Mouse (Mus musculus): Measurements from ENCODE around the gene Zfand2b. TPM values are rescaled to one million over a fixed set of nuclear protein-coding genes. Genes with fewer than 3 reads are reported as not detected.

The Zfand2b gene
- polyA plus RNA-seq, 1 experiment from 2014 or later: 43.2 TPM

DNA sequence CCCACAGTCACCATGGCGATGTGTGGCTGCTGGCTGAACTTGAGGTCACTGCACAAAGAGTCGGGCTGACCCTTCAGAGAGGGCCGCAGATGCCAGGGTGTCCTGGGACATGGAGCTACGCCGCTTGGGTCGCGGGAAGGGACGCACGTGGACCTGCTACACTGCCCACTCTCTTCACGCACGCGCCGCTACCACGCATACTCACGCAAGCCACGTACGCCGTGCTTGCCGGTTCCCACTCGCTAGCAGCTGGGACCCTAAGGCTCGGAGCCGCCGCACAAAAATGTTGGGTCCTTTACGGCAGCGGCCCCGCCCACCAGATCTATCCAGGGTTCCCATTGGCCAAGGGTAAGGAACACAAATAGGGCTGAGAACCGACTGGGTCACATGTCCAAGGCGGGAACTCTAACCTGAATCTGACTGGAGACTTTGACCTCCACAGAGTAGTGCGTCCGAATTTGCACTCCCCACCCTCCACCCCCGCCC, 11.7 kb downstream of the Zfand2b start, which contains the start of gene Abcb6:
TSS of gene Abcb6 (minus strand) at position 288 of the 486 bp plus-strand sequence.
- Histone ChIP-seq H3K27ac (peak within 1 kb of the TSS; percentile 81), H3K9ac (peak within 1 kb of the TSS; percentile 84), H3K4me2 (peak within 1 kb of the TSS; percentile 100), H3K9me3 (no peaks in the 10 kb centered on the region), H3K27me3 (no peaks in the 10 kb centered on the region), H3K4me1 (replicated peaks) (peaks cover 30% of the 10 kb centered on the region), H3K4me3 (peak within 1 kb of the TSS; percentile 59), H3K36me3 (peaks cover 69% of the 10 kb centered on the region)
- WGBS: under 1% methylated on average over 31 of the region's 31 CpGs
- ATAC-seq (ENCODE audit: low FRiP score): peak; percentile 91

DNA sequence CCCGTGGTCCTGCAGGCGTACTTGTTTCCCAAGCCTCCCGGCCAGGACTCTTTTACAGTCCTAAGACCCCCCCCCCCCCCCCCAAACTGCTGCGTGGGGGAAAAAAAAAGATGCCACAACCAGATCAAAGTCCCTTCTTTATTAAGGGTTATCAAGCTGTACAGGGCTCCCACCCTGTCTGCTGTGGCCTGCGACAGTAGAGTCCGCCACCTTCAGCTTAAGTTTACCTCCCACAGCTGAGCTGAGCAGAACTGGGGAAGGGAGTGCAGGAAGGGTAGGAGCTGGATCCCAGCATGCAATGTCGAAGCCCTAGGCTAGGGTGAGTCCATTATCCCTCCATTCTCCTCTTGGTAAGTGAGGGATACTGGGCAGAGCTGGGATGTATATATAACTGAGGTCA, 12.3 kb downstream of the Zfand2b start:
- peaks cover 30% of the 10 kb centered on the region for H3K4me1 ChIP-seq (replicated peaks)
- peaks cover 69% of the 10 kb centered on the region for H3K36me3 ChIP-seq
- H3K27me3 ChIP-seq: no peaks in the 10 kb centered on the region
- no peak for ATAC-seq (ENCODE audit: low FRiP score)
- WGBS: 49% methylated on average over 6 of the region's 7 CpGs
- peak overlapping the region; percentile 100 for H3K4me2 ChIP-seq
- H3K9me3 ChIP-seq: no peaks in the 10 kb centered on the region
- H3K9ac ChIP-seq: no peak overlapping the region
- no peak overlapping the region for H3K27ac ChIP-seq
- peak overlapping the region; percentile 59 for H3K4me3 ChIP-seq

DNA sequence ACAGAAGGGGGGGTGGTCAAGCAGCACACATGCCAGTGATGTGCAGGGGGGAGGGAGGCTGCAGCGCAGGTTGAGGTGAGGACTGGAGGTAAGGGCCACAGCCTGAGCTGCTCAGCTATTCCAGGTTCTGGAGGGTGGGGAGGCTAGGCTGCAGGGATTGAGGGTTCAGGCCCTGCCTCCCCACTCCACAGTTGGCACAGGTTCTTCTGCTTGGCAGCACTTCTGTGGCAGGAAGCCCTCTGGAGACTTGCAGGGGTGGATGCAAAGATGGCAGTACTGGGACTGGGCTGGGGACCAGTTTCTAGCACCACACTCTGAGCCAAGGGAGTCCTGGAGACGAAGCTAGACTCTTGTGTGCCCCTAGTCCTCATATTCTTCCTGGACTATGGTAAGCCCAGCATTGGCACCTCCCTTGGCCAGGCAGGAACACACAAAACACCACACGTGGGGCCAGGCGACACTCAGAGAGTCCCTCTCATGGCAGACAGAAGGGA, 13.0 kb downstream of the Zfand2b start:
- Histone ChIP-seq H3K4me2 (no peak overlapping the region), H3K27ac (no peak overlapping the region), H3K9me3 (no peaks in the 10 kb centered on the region), H3K4me1 (replicated peaks) (peaks cover 30% of the 10 kb centered on the region), H3K36me3 (peaks cover 69% of the 10 kb centered on the region), H3K4me3 (no peak overlapping the region), H3K27me3 (no peaks in the 10 kb centered on the region), H3K9ac (no peak overlapping the region)
- 83% methylated on average over 4 of the region's 4 CpGs for WGBS
- no peak for ATAC-seq (ENCODE audit: low FRiP score)

DNA sequence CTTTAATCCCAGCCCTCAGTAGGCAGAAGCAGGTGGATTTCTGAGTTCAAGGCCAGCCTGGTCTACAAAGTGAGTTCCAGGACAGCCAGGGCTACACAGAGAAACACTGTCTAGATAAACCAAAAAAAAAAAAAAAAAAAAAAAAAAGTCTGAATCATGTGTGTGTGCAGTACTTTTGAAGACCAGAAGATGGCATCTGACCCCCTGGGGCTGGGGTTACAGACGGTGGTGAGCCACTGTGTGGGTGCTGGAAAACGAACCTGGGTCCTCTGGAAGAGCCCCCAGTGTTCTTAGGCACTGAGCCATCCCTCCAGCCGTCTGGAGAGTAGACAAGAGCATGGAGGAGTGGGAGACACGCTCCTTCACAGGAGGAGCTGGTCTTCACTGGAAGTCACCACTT, 13.7 kb downstream of the Zfand2b start:
- ATAC-seq (ENCODE audit: low FRiP score): no peak
- Histone ChIP-seq H3K4me3 (no peak overlapping the region), H3K9me3 (no peaks in the 10 kb centered on the region), H3K36me3 (peaks cover 70% of the 10 kb centered on the region), H3K4me1 (replicated peaks) (peaks cover 30% of the 10 kb centered on the region), H3K4me2 (no peak overlapping the region), H3K9ac (no peak overlapping the region), H3K27ac (no peak overlapping the region), H3K27me3 (no peaks in the 10 kb centered on the region)
- 73% methylated on average over 4 of the region's 4 CpGs for WGBS

DNA sequence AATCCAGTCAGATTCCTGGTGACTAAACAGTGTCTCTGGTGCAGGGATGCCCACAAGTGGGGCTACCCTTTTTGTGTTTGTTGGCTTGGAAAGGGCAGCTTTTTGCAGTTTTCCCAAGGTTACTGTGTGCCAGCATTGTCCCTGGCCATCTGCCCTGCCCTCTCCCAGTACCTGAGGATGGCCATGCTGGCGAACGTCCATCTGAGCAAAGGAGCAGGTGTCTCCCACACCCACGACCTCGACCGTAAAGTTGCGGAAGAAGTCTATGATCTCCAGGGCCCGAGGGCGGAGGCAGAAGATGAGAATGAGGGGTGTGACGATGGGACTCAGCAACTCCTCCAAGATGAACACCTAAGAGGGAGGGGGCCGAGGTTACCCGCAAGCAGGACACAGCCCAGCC, 17.0 kb downstream of the Zfand2b start:
- Histone ChIP-seq H3K36me3 (peaks cover 89% of the 10 kb centered on the region), H3K9me3 (no peaks in the 10 kb centered on the region), H3K4me2 (no peak overlapping the region), H3K4me1 (replicated peaks) (peaks cover 13% of the 10 kb centered on the region), H3K4me3 (no peak overlapping the region), H3K27ac (no peak overlapping the region), H3K9ac (no peak overlapping the region), H3K27me3 (no peaks in the 10 kb centered on the region)
- no peak for ATAC-seq (ENCODE audit: low FRiP score)
- 95% methylated on average over 11 of the region's 11 CpGs for WGBS

DNA sequence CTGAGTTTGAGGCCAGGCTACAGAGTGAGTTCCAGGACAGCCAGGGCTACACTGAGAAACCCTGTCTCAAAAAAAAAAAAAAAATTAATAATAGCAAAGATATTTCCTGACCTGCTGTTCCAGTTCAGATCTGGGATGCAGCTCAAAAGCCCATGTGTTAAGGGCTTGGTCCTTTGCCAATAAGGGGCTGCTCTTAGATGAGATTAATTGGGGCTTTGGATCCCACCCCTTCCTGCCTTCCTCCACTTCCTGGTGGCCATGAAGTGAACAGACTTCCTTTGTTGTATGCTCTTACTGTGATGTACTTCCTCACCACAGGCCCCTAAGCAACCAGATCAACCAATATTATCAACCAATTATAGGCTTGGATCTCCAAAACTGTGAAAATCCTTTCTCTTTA, 18.7 kb downstream of the Zfand2b start:
- H3K36me3 ChIP-seq: peaks cover 76% of the 10 kb centered on the region
- H3K27me3 ChIP-seq: no peaks in the 10 kb centered on the region
- H3K4me3 ChIP-seq: no peak overlapping the region
- no peaks in the 10 kb centered on the region for H3K9me3 ChIP-seq
- ATAC-seq (ENCODE audit: low FRiP score): no peak
- no peak overlapping the region for H3K4me2 ChIP-seq
- H3K27ac ChIP-seq: no peak overlapping the region
- H3K4me1 ChIP-seq (replicated peaks): peaks cover 15% of the 10 kb centered on the region
- no peak overlapping the region for H3K9ac ChIP-seq

DNA sequence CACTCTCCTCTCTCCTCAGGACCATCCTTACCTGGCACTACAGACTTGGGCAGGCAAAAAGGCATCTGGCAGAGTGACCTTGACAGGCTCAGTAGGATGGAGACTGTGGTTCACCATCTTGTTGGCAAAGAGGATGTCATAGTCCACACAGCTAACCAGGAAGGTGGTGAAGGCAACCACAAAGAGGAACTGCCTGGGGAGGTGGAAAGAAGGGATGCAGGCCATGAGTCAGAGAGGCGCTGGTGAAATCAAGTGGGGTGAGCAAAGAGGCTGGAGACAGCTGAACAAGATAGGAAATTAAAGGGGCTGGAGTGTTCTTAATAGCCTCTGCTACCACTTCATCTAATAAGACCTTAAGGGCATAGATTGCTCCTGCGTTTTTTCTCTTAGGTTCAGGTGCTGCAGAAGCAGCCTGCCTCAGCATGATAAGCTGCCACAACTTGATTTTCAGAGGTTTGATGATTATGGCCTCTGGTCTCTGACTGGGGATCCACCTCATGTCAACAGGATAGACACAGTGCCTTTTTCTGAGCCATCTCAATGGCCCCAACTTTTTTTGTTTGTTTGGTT, 19.6 kb downstream of the Zfand2b start:
- H3K27ac ChIP-seq: no peak overlapping the region
- no peak overlapping the region for H3K4me3 ChIP-seq
- peaks cover 68% of the 10 kb centered on the region for H3K36me3 ChIP-seq
- no peak overlapping the region for H3K4me2 ChIP-seq
- H3K9me3 ChIP-seq: no peaks in the 10 kb centered on the region
- 93% methylated on average over 2 of the region's 2 CpGs for WGBS
- no peaks in the 10 kb centered on the region for H3K27me3 ChIP-seq
- no peak for ATAC-seq (ENCODE audit: low FRiP score)
- peaks cover 19% of the 10 kb centered on the region for H3K4me1 ChIP-seq (replicated peaks)
- H3K9ac ChIP-seq: no peak overlapping the region

DNA sequence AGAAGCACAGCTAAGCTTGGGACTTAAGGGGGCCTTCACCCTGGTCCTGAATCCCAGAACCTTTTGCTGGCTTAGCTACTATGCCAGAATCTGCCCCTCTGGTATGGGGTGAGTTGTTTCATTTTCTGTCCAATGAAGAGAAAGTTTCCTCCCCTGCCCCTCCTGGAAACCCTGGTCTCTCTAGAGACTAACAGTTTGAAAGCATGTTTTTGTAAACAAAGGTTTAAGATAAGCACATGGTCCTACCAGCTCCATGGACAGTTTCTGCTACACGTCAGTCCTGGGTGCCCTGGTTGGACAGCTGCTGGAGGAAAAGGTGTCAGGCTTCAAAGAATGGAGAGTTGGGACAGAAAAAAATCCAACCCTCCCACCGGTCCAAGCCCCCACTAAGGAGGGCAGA, 22.1 kb downstream of the Zfand2b start:
- WGBS: 80% methylated on average over 2 of the region's 2 CpGs
- peak overlapping the region; percentile 78 for H3K4me3 ChIP-seq
- H3K9me3 ChIP-seq: no peaks in the 10 kb centered on the region
- peaks cover 27% of the 10 kb centered on the region for H3K4me1 ChIP-seq (replicated peaks)
- peaks cover 52% of the 10 kb centered on the region for H3K36me3 ChIP-seq
- peak overlapping the region; percentile 92 for H3K4me2 ChIP-seq
- H3K9ac ChIP-seq: peak overlapping the region; percentile 93
- no peaks in the 10 kb centered on the region for H3K27me3 ChIP-seq
- ATAC-seq (ENCODE audit: low FRiP score): no peak
- no peak overlapping the region for H3K27ac ChIP-seq

DNA sequence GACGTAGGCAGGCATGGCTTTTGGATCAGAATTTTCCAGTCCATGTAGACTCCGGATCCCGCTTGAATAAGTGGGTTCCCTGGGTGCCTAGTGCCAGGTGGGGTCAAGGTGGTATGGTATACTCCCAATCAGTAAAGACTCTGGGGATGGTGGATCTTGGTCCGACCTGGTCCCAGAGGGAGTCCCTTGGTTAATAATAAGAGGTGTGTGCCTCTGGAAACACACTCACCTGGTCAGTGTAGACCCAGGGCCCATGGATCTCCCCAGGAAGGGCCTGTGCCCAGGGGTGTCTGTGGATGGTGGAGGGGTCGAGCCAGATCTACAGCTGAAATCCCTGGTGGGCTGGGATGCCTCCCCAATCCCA, 22.8 kb downstream of the Zfand2b start:
- ATAC-seq (ENCODE audit: low FRiP score): no peak
- H3K27me3 ChIP-seq: no peaks in the 10 kb centered on the region
- H3K36me3 ChIP-seq: peaks cover 52% of the 10 kb centered on the region
- 48% methylated on average over 5 of the region's 5 CpGs for WGBS
- peak overlapping the region; percentile 96 for H3K27ac ChIP-seq
- no peaks in the 10 kb centered on the region for H3K9me3 ChIP-seq
- H3K4me3 ChIP-seq: peak overlapping the region; percentile 78
- peaks cover 27% of the 10 kb centered on the region for H3K4me1 ChIP-seq (replicated peaks)
- peak overlapping the region; percentile 92 for H3K4me2 ChIP-seq
- H3K9ac ChIP-seq: peak overlapping the region; percentile 93

DNA sequence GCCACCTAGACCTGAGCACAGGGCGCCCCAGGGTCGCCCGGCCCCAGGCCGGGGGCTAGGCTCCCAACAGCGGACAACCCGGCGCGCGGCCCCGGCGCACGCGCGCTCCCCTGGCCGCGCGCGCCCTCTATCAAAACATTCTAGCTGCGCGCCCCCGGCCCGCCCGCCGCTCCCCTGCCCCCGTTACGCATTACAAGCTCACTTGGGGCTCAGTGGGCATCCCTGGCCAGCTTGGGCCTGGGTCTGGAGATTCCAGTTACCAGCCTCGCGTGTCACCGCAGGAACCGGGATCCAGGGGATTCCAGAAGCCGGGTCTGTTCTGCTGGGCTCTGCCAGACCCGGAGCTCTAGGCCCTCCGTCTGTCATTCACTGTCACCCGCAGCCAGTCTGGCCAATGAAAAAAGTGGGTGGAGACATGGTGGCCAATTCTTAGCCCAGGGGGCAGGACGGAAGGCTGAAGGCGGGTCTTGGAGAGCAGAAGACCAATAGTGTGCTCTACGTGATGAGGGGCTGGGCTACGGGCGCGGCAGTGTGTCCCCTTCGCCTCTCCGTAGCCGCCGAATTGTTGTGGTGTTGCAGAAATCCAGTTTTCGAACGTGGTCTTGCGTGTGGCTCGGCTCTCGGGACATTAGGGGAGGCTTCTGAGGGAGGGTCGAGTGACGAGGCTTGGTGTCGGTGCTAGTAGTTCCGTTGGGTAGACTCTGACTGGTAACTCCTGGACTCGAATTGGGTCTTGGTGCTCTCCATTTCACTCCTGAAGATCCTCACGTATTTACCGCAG, 23.4 kb downstream of the Zfand2b start, which contains the start of the genes Ankzf1 and Atg9a:
TSS of gene Ankzf1 (plus strand) at position 530 of the 781 bp plus-strand sequence.
TSS of gene Atg9a (minus strand) at position 575 of the 781 bp plus-strand sequence.
- Histone ChIP-seq H3K9ac (peak within 1 kb of the TSS; percentile 93), H3K36me3 (peaks cover 52% of the 10 kb centered on the region), H3K27me3 (no peaks in the 10 kb centered on the region), H3K4me1 (replicated peaks) (peaks cover 27% of the 10 kb centered on the region), H3K9me3 (no peaks in the 10 kb centered on the region), H3K4me2 (peak within 1 kb of the TSS; percentile 94), H3K27ac (peak within 1 kb of the TSS; percentile 96), H3K4me3 (peak within 1 kb of the TSS; percentile 78)
- ATAC-seq (ENCODE audit: low FRiP score): peak; percentile 99
- WGBS: under 1% methylated on average over 55 of the region's 56 CpGs

DNA sequence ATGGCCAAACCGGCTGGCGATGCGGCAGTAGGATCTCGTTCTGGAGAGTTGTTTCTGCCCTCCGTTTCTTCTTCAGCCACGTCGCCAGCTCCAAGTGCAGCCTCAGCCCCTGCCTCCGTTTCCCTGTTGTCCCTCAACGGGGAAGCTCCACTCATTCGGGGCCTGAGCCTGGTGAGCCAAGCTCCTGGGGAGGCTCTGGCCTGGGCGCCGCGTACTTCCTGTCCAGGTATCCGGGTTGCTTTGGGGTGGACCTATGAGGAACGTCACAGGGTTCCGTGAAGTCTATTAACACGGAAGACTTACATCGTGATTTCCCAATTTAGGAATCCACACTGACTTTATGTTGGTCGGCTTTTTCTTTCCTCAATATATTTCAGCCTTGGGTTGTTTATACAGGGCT, 24.0 kb downstream of the Zfand2b start:
- Histone ChIP-seq H3K27ac (peak overlapping the region; percentile 96), H3K4me1 (replicated peaks) (peaks cover 27% of the 10 kb centered on the region), H3K9ac (peak overlapping the region; percentile 85), H3K36me3 (peaks cover 52% of the 10 kb centered on the region), H3K9me3 (no peaks in the 10 kb centered on the region), H3K4me2 (peak overlapping the region; percentile 94), H3K27me3 (no peaks in the 10 kb centered on the region), H3K4me3 (peak overlapping the region; percentile 78)
- ATAC-seq (ENCODE audit: low FRiP score): peak; percentile 4; the same call in 1 of the 2 replicates
- under 1% methylated on average over 19 of the region's 19 CpGs for WGBS

DNA sequence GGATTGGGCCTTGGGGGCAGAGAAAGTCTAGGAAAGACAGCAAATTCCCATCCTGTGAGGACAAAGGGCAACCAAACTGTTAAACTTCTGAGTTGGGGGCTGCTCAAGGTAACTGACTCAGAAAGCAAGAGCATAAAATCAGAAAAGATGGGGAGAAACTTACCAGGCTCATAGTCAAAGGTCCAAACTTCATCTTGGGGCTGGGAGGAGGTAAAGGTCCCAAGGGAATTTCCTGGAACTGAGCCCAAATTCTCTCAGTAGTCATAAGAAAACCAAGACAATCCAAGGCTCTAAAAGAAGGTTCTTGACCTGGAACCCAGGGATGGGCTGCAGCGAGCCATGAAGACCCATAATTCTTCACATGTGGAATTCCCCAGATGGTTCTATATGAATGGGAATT, 32.8 kb downstream of the Zfand2b start:
- Histone ChIP-seq H3K36me3 (peaks cover 47% of the 10 kb centered on the region), H3K4me1 (replicated peaks) (no peaks in the 10 kb centered on the region), H3K27me3 (no peaks in the 10 kb centered on the region), H3K4me3 (no peak overlapping the region), H3K4me2 (no peak overlapping the region), H3K27ac (no peak overlapping the region), H3K9me3 (no peaks in the 10 kb centered on the region), H3K9ac (no peak overlapping the region)
- ATAC-seq (ENCODE audit: low FRiP score): no peak
- WGBS: 77% methylated on average over 1 of the region's 1 CpGs
